Mouse (Mus musculus) embryonic fibroblast, embryonic 13.5 days (primary cell): Measurements from ENCODE around the gene Nup62. TPM values are rescaled to one million over a fixed set of nuclear protein-coding genes. Genes with fewer than 3 reads are reported as not detected.

Experiments used
- H3K27ac ChIP-seq: 2 replicates; pipeline ENCODE4 v1.5.1; 2012; ENCODE audit warnings: low read length, control low read depth, inconsistent platforms; ENCODE audit not compliant: insufficient read depth
- H3K4me1 ChIP-seq: 2 replicates; pipeline ENCODE4 v1.6.1; 2011; ENCODE audit warnings: low read length; ENCODE audit not compliant: control insufficient read depth, insufficient read depth
- H3K4me3 ChIP-seq: 2 replicates; pipeline ENCODE4 v1.5.1; 2011; ENCODE audit warnings: mild to moderate bottlenecking, control low read depth, low read length; ENCODE audit not compliant: insufficient read depth
- CTCF ChIP-seq: IDR thresholded peaks from 2 replicates; pipeline ENCODE4 v1.5.1; 2011; ENCODE audit warnings: mild to moderate bottlenecking, control low read depth, low read length, moderate library complexity, borderline replicate concordance; ENCODE audit not compliant: insufficient read depth
- POLR2A ChIP-seq: IDR thresholded peaks from 2 replicates; pipeline ENCODE4 v1.6.1; 2011; ENCODE audit warnings: low read depth, mild to moderate bottlenecking, control low read depth, low read length, moderate library complexity
- polyA plus RNA-seq: library from polyadenylated mRNA; stranded (reverse); fragments of >200 nt; gene quantifications from 2 replicates; pipeline ENCODE4 v1.2.4, GENCODE M21; 2011; ENCODE audit warnings: low read depth; ENCODE audit not compliant: missing spikeins, insufficient read length

The Nup62 gene
- polyA plus RNA-seq, 1 experiment, result 41.2 TPM

DNA sequence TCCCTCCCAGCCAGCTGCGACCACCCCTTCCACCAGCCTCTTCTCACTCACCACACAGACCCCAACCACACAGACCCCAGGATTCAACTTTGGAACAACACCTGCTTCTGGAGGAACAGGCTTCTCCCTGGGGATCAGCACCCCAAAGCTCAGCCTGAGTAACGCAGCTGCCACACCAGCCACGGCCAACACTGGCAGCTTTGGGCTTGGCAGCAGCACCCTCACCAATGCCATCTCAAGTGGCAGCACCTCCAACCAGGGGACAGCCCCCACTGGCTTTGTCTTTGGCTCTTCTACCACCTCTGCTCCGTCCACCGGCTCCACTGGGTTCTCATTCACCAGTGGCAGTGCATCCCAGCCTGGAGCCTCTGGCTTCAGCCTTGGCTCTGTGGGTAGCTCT lies 12.8 kb downstream of the Nup62 start:
- H3K4me1 ChIP-seq, result peaks cover 15% of the 10 kb centered on the region
- no peak for TF ChIP-seq CTCF
- no peak for TF ChIP-seq POLR2A
- no peak overlapping the region for H3K4me3 ChIP-seq
- H3K27ac ChIP-seq, result no peak overlapping the region

DNA sequence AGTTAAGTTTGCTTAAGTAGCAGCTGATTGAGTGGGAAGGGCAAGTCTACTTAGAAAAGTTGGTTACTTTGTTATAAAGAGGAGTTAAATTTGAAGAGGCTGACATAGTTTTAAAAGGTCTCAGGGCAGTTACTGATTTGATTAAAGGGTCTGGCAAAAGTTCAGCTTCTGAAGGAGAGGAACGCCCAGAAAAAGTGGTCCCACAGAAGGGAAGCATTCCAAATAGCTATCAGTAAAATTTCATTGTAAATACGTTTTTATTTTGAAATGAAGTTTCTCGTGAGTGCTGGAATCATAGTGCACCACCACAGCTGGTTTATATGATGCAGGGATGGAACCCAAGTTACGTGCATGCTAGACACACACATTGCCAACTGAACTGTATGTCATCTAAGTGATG lies 16.9 kb downstream of the Nup62 start:
- H3K4me1 ChIP-seq, result no peaks in the 10 kb centered on the region
- no peak overlapping the region for H3K4me3 ChIP-seq
- TF ChIP-seq CTCF, result no peak
- no peak for TF ChIP-seq POLR2A
- H3K27ac ChIP-seq, result no peak overlapping the region; the same call in 1 of the 2 replicates

DNA sequence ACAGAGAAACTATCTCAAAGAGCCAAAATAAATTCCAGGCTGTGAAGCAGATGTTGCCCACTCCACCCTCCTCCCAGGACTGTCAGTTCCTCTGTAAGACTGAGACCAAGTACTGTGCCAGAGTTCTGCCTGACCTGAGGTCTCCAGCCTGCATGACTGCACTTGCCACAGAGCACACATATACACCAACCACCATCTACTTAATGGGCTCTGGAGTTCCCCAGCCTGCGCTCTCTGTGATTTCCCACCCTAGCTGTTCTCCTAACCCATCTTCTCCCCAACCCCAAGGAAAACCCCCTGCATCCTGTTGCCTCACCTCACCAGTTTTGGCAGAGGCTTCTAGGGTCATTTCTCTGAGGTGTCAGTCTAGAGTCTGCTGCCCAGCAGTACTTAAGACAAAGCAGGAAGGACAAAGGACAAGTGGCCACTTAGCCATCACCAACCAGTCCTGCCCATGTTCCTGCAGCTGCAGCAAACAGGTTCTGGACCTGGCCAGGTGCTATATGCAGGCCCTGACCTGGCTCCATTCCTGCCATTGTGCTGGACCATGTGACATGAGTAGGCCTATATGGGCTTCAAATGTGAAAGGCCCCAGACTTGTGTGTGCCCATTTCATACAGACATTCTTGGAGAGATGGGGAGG lies 19.6 kb downstream of the Nup62 start:
- Histone ChIP-seq H3K4me3 (no peak overlapping the region), H3K27ac (no peak overlapping the region), H3K4me1 (no peaks in the 10 kb centered on the region)
- no peak for TF ChIP-seq CTCF
- TF ChIP-seq POLR2A, result no peak

DNA sequence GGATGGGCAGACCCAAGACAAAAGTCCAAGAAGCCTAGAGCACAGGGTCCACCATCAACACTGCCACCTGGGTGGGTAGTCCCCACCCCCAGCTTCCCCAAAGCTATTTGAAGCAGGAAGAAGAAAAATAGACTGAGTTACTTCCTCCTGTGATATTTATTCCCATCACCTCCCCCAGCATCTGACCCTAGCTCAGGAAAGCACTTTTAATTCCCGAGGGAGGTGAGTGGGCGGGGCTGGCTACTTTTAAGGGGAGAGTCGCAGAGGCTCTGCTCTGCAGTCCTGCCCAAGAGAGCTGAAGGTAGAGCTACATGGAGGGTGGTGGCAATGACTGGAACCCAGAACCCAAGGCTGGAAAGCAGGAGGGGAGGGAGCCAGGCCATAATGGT lies 20.1 kb downstream of the Nup62 start:
- Histone ChIP-seq H3K4me1 (no peaks in the 10 kb centered on the region), H3K27ac (no peak overlapping the region), H3K4me3 (no peak overlapping the region)
- TF ChIP-seq POLR2A (no peak), CTCF (no peak)

DNA sequence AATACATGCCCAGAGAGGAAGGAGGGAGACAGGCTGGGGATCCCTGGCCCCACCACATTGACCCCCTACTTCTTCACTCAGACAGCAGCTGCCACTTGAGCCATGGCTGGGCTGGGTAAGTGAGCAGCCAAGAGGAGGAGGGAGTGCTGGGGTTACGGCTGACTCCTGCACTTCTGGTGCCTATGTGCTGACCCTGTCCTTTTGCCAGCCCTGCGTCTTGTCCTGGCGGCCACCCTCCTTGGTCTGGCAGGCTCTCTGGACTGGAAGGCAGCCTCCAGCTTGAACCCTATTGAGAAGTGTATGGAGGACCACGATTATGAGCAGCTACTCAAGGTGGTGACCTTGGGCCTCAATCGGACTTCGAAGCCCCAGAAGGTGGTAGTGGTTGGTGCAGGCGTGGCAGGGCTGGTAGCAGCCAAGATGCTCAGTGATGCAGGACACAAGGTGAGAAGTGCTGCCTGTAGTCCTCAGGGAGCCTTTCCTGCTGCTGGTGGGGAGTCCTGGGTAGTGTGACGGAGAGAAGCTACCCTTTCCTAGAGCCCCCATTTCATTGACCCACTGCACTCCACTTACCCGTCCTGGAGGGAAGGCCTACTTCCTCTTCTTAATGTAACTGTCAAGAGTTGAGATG lies 20.6 kb downstream of the Nup62 start:
- no peaks in the 10 kb centered on the region for H3K4me1 ChIP-seq
- H3K27ac ChIP-seq, result no peak overlapping the region
- H3K4me3 ChIP-seq, result no peak overlapping the region
- TF ChIP-seq POLR2A (no peak), CTCF (no peak)

DNA sequence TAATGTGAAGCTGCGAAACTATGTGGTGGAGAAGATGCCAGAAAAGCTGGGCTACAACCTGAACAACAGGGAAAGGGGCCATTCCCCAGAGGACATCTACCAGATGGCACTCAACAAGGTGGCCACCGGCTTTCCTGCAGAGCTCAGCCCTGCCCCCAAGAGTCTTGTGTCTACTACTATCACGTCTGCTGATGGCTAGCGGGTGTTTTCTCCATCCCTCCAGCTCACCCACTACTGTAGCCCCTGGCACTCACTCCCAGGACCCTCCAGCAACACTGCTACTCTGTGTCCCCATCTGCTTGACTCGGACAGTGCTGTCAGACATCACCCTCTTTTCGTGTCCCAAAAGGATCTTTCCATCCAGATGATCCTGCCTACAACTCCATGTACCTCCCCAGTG lies 22.2 kb downstream of the Nup62 start:
- no peak for TF ChIP-seq CTCF
- no peak for TF ChIP-seq POLR2A
- no peak overlapping the region for H3K27ac ChIP-seq
- H3K4me1 ChIP-seq, result no peaks in the 10 kb centered on the region
- no peak overlapping the region for H3K4me3 ChIP-seq

DNA sequence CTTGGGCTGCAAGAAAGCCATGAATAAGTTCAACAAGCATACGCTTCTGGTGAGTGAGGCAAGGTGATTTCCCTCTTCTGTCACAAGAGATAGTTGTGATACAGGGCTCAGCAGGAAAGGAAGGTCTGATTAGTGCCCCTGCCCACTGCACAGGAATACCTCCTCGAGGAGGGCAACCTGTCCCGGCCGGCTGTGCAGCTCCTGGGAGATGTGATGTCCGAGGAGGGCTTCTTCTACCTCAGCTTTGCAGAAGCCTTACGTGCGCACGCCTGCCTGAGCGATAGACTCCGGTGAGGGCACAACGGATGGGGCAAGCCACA lies 23.2 kb downstream of the Nup62 start:
- TF ChIP-seq POLR2A, result no peak
- no peak for TF ChIP-seq CTCF

DNA sequence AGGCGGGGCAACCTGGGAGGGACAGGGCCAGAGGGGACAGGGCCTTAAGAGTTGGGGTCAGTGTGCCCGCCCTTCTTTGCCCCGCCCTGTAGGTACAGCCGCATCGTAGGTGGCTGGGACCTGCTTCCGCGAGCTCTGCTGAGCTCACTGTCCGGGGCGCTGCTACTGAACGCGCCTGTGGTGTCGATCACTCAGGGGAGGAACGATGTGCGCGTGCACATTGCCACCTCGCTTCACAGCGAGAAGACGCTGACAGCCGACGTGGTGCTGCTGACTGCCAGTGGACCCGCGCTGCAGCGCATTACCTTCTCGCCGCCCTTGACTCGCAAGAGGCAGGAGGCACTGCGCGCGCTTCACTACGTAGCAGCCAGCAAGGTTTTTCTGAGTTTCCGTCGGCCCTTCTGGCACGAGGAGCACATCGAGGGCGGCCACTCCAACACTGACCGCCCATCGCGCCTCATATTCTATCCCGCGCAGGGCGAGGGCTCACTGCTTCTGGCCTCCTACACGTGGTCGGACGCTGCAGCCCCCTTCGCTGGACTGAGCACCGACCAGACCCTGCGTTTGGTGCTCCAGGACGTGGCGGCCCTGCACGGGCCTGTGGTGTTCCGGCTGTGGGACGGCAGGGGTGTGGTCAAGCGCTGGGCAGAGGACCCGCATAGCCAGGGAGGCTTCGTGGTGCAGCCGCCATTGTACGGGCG lies 23.8 kb downstream of the Nup62 start:
- Histone ChIP-seq H3K4me1 (no peaks in the 10 kb centered on the region), H3K4me3 (no peak overlapping the region), H3K27ac (no peak overlapping the region)
- no peak for TF ChIP-seq POLR2A
- no peak for TF ChIP-seq CTCF

More for the DNA sequence above, 23.2 kb downstream of the Nup62 start:
- Histone ChIP-seq H3K27ac (no peak overlapping the region), H3K4me1 (no peaks in the 10 kb centered on the region), H3K4me3 (no peak overlapping the region)

DNA sequence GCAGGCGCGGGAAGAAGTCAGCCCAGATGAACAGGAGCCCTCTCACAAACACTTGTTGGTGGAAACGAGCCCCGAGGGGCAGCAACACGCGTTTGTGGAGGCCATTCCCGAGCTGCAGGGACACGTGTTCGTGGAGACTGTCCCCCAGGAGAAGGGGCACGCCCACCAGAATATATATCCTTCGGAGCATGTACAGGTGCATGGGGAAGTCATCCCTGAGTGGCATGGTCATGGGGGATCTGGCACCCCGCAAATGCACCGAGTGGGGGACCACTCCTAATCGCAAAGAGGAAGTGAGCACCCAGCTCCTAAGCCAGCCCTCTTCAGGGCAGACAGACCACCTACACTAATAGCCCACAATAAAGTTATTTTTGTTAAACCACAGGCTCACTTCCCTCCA lies 24.5 kb downstream of the Nup62 start:
- no peak overlapping the region for H3K4me3 ChIP-seq
- H3K4me1 ChIP-seq, result no peaks in the 10 kb centered on the region
- no peak overlapping the region for H3K27ac ChIP-seq
- no peak for TF ChIP-seq POLR2A
- no peak for TF ChIP-seq CTCF

DNA sequence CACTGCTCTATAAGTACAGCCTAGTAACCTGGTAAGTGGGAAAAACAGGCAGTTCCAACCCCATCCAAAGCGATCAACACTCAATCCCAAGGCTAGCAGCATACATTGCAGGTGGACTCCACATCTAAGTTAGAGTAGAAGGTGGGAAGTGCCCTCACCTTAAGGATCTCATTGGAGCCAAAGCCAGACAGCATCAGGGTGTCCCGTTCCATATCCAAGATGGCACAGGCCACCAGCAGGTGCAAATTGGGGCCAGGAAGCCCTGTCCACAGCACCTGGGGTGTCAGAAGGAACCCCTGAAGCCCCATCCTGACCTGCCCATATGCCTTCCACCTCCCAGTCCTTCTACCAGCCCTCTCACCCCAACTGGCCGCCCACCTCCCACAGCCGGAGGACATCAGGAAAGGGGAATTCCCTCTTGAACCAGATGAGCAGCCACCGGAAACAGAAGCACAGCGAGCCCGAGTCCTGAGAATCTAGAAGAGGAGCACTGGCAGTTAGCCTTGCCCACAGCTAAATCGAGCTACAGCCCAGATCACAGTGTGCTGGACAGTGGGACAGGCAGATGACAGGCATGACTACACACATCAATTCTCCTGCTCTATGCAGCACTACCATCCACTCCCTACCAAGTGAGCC lies 26.1 kb downstream of the Nup62 start:
- Histone ChIP-seq H3K4me3 (no peak overlapping the region), H3K27ac (no peak overlapping the region), H3K4me1 (no peaks in the 10 kb centered on the region)
- TF ChIP-seq POLR2A, result no peak
- no peak for TF ChIP-seq CTCF
